Mouse (Mus musculus) E14TG2a.4 (cell line): Measurements from ENCODE around the gene Fhad1.

Source experiments
- H3K27me3 ChIP-seq: 2 replicates; pipeline ENCODE4 v1.6.1; 2014; ENCODE audit warnings: low read length, control low read depth; ENCODE audit not compliant: insufficient read depth
- H3K36me3 ChIP-seq: 2 replicates; pipeline ENCODE4 v1.6.1; 2014; ENCODE audit warnings: low read length, control low read depth; ENCODE audit not compliant: insufficient read depth
- H3K4me1 ChIP-seq: replicated peaks from 2 replicates; pipeline ENCODE4 v1.6.1; 2014; ENCODE audit warnings: low read depth, low read length, control low read depth
- H3K4me3 ChIP-seq: replicated peaks from 2 replicates; pipeline ENCODE4 v1.5.1; 2014; ENCODE audit warnings: mild to moderate bottlenecking, low read length
- H3K9me3 ChIP-seq: 2 replicates; pipeline ENCODE4 v1.6.1; 2014; ENCODE audit warnings: low read length, control low read depth
- CTCF ChIP-seq: conservative IDR thresholded peaks from 2 replicates; pipeline ENCODE4 v1.5.1; 2014; ENCODE audit warnings: low read length
- NANOG ChIP-seq: IDR thresholded peaks from 2 replicates; pipeline ENCODE4 v1.6.1; 2014; ENCODE audit warnings: borderline replicate concordance, low read length, mixed read lengths
- POU5F1 ChIP-seq: IDR thresholded peaks from 2 replicates; pipeline ENCODE4 v1.6.1; 2014; ENCODE audit warnings: low read length, borderline replicate concordance

Gene Fhad1

DNA sequence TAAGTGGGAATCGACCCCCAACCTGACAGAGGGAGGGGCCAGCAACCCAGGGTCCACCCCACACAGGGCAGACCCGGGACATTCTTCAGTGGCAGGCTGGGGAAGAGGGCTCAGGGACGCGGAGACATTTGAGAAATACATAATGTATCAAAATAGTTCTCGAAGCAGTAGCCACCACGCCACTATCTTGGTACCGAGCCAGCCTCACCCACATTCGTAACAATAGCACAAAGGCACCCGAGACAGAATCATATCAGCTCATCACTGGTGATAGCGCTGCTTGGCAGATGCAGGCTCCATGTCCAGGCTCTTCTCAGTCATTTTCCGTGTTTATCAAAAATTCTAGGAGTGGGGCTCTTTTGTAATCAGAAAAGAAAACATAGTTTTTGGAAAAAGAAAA is 90.9 kb downstream of the Fhad1 start:
- Histone ChIP-seq H3K4me1 (peaks cover 2% of the 10 kb centered on the region), H3K36me3 (no peaks in the 10 kb centered on the region), H3K9me3 (no peaks in the 10 kb centered on the region), H3K27me3 (peaks cover 9% of the 10 kb centered on the region; the same call in 1 of the 2 replicates), H3K4me3 (no peak overlapping the region)
- no peak for TF ChIP-seq CTCF
- no peak for TF ChIP-seq POU5F1
- TF ChIP-seq NANOG, result no peak

DNA sequence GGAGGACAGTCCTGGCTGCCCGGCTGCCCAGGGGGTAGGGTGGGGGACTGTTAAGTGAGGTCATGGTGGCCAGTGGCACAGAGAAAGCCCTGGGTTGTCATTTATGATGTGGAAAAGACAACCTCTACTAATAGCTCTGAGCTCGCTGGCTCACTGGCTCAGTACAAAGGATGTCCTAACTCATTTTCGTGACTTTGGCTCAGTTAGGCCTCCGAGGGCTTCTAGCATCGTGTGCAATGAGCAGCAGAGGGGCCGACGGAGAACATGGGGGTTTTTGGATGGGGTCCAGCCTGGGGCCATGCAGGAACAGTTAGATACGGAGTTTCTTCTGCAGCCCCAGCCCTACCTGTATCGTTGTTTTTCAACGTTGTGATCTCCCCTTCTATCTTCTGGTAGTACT is 94.5 kb downstream of the Fhad1 start:
- no peaks in the 10 kb centered on the region for H3K36me3 ChIP-seq
- peaks cover 22% of the 10 kb centered on the region for H3K27me3 ChIP-seq
- no peaks in the 10 kb centered on the region for H3K9me3 ChIP-seq
- peaks cover 15% of the 10 kb centered on the region for H3K4me1 ChIP-seq
- TF ChIP-seq CTCF (no peak), POU5F1 (no peak), NANOG (no peak)
- H3K4me3 ChIP-seq, result no peak overlapping the region

DNA sequence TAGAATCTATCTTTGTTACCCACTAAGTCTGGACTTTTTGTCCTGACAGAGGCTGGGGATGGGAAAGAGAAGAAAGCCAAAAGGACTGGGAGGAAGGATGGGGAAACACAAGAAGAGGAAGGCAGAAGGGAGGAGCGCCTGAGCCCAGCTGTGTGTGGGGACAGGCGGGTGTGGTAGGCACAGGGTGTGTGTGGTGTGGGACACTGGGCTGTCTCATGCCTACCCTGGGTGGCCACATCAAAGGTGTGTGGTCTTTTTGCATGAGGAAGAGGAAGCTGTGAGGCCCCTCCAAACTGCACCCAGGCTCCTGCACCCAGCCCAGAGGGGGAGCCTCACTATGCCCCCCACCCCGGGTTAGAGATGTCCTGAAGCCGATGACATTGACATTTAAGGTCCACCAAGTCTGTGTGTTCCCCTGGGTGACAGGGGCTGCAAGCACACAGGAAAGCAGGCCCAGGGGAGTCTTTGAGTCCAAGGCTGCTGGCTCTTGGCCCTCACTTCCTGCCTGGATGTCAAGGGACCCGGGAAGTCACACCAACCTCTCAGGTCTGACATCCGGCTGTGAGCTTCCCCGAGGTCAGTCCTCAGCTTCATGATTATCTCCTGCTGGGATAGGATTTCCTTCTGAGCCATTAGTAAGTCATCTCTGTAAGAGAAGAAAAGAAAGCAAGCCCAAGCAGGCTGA is 97.0 kb downstream of the Fhad1 start:
- Histone ChIP-seq H3K4me1 (peaks cover 15% of the 10 kb centered on the region), H3K36me3 (no peaks in the 10 kb centered on the region), H3K9me3 (no peaks in the 10 kb centered on the region), H3K27me3 (peaks cover 25% of the 10 kb centered on the region), H3K4me3 (no peak overlapping the region)
- TF ChIP-seq NANOG (no peak), CTCF (no peak), POU5F1 (no peak)

DNA sequence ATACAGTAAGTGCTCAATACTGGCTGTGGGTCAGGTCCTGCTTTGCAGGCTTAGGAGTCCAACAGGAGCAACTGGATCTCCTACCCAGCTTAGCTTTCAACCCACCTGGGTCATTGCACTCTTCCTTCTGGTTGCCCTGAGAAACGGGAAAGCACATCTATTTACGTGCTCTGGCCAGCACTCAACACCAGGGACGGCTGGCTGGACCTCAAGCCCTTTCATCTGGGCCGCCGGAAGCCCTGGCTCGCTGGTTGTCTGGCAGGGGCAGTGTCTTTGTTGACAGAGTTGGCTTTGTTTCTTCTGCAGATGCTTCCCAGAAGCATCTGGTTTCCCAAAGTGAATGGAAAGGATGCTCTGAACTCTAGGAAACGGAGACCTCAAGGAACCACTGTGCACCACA is 100.8 kb downstream of the Fhad1 start:
- TF ChIP-seq CTCF (no peak), POU5F1 (no peak), NANOG (no peak)

DNA sequence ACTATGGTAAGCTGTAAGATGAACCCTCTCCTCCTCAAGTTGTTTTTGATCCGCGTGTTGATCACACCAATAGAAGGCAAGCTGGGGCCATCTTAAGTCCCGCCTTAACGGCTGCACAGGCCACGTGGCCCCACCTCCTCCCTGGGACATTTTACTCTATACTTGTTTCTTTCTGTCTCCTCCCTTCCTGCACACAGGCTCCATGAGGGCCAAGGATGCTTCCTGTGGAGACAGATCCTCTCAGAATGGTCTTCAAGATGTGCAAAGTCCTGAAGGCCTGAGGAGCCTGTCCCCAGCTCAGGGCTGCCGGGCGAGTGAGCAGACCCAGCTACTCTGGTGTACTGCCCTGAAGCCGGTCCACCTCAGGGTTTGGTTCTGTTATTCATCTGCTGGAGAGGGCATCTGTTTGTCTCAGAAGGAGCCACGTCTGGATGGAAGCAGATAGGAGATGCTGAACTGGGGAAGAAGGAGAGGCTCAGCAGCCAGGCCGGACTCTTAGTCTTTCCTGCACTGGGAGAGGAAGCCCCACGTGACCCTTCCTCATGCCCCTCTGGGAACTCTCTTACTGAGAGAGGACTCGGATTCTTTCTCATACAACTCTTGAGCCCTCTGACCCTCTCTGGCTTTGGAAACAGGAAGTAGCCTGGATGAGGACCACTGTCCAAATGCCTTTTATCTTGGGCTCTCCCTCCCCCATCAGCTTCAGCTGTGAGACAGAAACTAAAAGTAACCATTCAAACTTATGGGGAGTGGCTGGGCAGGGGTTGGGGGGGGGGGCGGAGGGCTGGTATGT is 101.5 kb downstream of the Fhad1 start:
- H3K4me3 ChIP-seq, result no peak overlapping the region
- no peak for TF ChIP-seq CTCF
- TF ChIP-seq POU5F1, result no peak
- no peak for TF ChIP-seq NANOG

More for the DNA sequence above, 100.8 kb downstream of the Fhad1 start:
- H3K27me3 ChIP-seq, result peaks cover 20% of the 10 kb centered on the region
- H3K9me3 ChIP-seq, result no peaks in the 10 kb centered on the region
- H3K36me3 ChIP-seq, result no peaks in the 10 kb centered on the region
- no peak overlapping the region for H3K4me3 ChIP-seq
- H3K4me1 ChIP-seq, result peaks cover 15% of the 10 kb centered on the region

DNA sequence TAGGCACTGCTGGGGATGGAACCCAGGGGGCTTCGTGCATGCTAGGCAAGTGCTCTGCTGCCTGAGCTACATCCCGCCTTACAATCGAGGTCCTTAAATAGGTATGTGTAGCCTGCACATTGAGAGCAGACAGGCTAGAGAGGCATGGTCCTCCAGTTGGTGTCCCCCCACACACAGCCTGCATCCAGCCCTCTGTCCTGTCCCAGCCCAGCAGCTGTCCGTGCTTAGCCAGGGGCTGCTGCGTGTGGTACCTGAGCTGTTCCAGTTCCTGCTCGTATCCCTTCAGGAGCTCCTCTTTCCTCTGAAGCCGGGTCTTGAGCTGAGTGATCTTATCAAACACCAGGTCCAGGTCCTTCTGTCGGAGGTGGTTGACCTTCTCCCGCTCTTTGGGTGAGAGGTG is 110.2 kb downstream of the Fhad1 start:
- Histone ChIP-seq H3K9me3 (no peaks in the 10 kb centered on the region), H3K27me3 (peaks cover 16% of the 10 kb centered on the region), H3K4me1 (peaks cover 26% of the 10 kb centered on the region), H3K36me3 (no peaks in the 10 kb centered on the region), H3K4me3 (no peak overlapping the region)
- TF ChIP-seq NANOG (no peak), CTCF (no peak)

More for the DNA sequence above, 101.5 kb downstream of the Fhad1 start:
- peaks cover 15% of the 10 kb centered on the region for H3K4me1 ChIP-seq
- peaks cover 13% of the 10 kb centered on the region for H3K27me3 ChIP-seq
- no peaks in the 10 kb centered on the region for H3K9me3 ChIP-seq
- H3K36me3 ChIP-seq, result no peaks in the 10 kb centered on the region

DNA sequence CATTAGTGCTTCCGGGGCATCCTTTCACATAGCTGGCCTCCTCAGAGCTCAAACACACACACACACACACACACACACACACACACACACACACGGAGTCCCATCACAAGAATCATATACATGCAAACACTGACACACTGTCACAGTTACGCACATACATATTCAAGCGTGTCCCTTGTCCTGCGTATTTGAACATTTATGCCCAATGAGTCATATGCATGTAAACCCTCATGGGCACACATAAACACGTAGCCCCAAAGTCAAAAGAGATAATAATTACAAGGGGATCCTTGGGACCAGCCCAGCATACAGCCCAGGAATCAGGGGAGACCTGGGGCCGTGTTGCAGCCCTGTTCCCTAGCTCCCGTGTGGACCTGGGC is 112.4 kb downstream of the Fhad1 start:
- H3K4me1 ChIP-seq, result peaks cover 35% of the 10 kb centered on the region
- H3K4me3 ChIP-seq, result no peak overlapping the region
- TF ChIP-seq CTCF (no peak), POU5F1 (no peak), NANOG (no peak)
- H3K9me3 ChIP-seq, result no peaks in the 10 kb centered on the region
- H3K27me3 ChIP-seq, result peaks cover 24% of the 10 kb centered on the region
- H3K36me3 ChIP-seq, result no peaks in the 10 kb centered on the region

DNA sequence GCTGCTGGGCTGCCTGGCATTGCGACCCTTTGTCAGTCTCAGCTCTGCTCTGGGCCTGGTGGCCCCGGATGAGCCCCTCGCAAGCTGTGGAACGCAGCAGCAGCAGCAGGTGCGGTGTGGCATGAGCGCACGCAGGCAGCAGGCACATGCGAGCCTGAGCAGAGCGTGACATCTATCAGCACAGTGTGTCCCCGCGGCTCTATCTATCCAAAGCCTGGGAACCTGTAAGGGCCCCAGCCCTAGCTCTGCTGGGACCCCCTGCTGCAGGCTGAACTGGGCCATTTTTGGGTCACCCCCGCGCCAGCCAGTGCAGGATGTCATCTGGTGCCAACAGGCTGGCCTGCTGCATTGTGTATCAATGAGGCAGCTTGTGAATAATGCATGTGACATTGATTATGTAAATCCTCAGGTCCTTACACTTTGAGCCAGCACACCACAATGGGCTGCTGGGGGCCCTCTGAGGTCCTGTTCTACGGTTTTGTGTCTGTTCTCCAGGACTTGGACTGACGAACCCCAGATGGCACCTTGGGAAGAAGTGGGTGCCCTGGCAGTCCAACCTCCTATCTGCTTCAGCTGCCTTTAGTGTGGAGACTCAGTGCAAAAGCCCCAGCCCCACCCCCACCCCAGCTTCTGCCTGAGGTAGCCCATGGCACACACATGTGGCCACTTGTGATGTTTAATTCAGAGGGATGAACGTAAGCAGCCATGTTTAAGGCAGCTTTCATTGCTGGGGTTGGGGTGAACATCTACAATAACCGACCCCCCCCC is 113.0 kb downstream of the Fhad1 start:
- Histone ChIP-seq H3K36me3 (no peaks in the 10 kb centered on the region), H3K4me3 (no peak overlapping the region), H3K27me3 (peaks cover 24% of the 10 kb centered on the region), H3K4me1 (peaks cover 41% of the 10 kb centered on the region), H3K9me3 (no peaks in the 10 kb centered on the region)
- no peak for TF ChIP-seq NANOG
- no peak for TF ChIP-seq CTCF
- TF ChIP-seq POU5F1, result no peak
